Mouse (Mus musculus) bone marrow, adult 2 months (tissue): Measurements from ENCODE around the gene Il23a.

Experiments
- CTCF ChIP-seq: fragments of 200-500 bp; IDR thresholded peaks from 2 replicates; pipeline ENCODE4 v1.5.1; 2011; ENCODE audit warnings: low read length, control low read depth; ENCODE audit not compliant: control insufficient read depth, insufficient read depth
- POLR2A ChIP-seq: fragments of 200-500 bp; IDR thresholded peaks from 2 replicates; pipeline ENCODE4 v1.6.1; 2011; ENCODE audit warnings: low read depth, mild to moderate bottlenecking, control low read depth, low read length, borderline replicate concordance; ENCODE audit not compliant: control insufficient read depth

DNA sequence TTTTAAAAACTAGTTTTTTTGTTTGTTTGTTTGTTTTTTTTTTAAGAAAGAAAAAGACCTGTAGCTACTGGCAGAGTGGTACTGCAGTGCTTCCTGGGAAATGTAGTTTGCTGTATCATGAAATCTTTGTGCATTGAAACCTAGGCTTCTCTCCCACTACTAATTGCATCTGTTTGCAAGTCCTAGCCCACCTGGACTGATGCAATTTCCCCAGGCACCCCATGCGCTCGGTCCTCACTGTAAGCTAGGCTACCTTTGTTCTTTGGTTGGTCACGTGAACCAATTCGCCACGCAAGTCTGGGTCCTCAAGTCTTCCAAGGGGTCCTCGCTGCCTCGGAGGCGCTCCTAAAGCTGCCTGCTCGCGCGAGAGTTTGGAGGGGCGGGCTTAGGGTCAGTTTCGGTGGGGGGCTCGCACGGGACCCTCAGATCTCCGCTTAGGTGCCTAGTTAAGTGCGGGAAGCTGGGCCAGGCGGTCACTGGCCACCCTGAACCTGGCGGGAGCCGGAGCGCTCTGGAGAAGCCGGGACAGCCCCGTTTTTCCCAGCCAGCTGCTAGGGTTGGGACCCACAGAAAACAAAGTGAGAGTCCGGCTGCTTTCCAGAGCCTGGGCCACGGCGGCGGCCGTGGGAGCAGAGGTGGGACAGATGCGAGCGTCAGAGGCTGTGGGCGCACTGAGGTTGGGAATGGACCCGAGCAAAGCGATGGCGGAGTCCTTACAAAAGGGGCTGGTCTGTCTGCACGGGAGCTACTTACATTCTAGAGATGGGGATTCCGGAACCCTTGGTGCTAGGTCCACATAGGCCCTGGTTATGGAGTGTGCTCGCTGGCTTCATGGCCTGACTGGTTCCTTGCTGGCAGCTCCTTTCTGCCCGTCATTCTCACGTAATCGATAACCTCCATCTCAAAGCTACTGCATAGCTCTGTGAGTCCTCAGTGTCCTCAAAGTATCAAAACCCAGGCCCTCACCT lies 23.9 kb upstream of the Il23a start, which contains the start of gene Cnpy2:
- no peak for TF ChIP-seq CTCF
- peak; percentile 45; the same call in 1 of the 2 replicates for TF ChIP-seq POLR2A
